ENCODE assay signal across 8 mouse cellular contexts in genomic region chr9:106226151-106226682, GRCm38 (mm10). TPM values are rescaled to one million over a fixed set of nuclear protein-coding genes. Genes with fewer than 3 reads are reported as not detected.
A peak's percentile ranks its signal among the peaks of the same experiment; 100 is the strongest.
DNase-seq lines count a peak whose midpoint lies in the region; ATAC-seq lines count a peak whose summit lies in the region.

No protein-coding gene starts in this region.

- no peaks in the 10 kb centered on the region for H3K9me3 ChIP-seq in embryonic facial prominence, embryonic 10.5 days
- no peaks in the 10 kb centered on the region for H3K9me3 ChIP-seq in limb, embryonic 12.5 days
- H3K9me3 ChIP-seq in midbrain, embryonic 15.5 days = no peaks in the 10 kb centered on the region

- intact Hi-C loops in heart, postnatal 10 days (cut with DNase I) = no loop called here

- WGBS in embryonic facial prominence, embryonic 10.5 days = 6% methylated on average over 34 of the region's 34 CpGs
- WGBS in limb, embryonic 12.5 days = 5% methylated on average over 34 of the region's 34 CpGs
- WGBS in midbrain, embryonic 15.5 days = 7% methylated on average over 34 of the region's 34 CpGs

- peak overlapping the region; percentile 74 for H3K4me2 ChIP-seq in limb, embryonic 12.5 days
- peak overlapping the region; percentile 74 for H3K4me2 ChIP-seq in midbrain, embryonic 15.5 days

- H3K36me3 ChIP-seq in embryonic facial prominence, embryonic 10.5 days (replicated peaks) = no peaks in the 10 kb centered on the region
- H3K36me3 ChIP-seq in limb, embryonic 12.5 days = no peaks in the 10 kb centered on the region
- H3K36me3 ChIP-seq in midbrain, embryonic 15.5 days (replicated peaks) = no peaks in the 10 kb centered on the region

- H3K4me1 ChIP-seq in embryonic facial prominence, embryonic 10.5 days = peaks cover 20% of the 10 kb centered on the region
- H3K4me1 ChIP-seq in limb, embryonic 12.5 days (replicated peaks) = peaks cover 11% of the 10 kb centered on the region
- peaks cover 11% of the 10 kb centered on the region; the same call in 1 of the 2 replicates for H3K4me1 ChIP-seq in midbrain, embryonic 15.5 days

- H3K27ac ChIP-seq in embryonic facial prominence, embryonic 10.5 days (replicated peaks) = peak overlapping the region; percentile 67
- H3K27ac ChIP-seq in limb, embryonic 12.5 days = no peak overlapping the region
- H3K27ac ChIP-seq in midbrain, embryonic 15.5 days = peak overlapping the region; percentile 64

- peaks cover 39% of the 10 kb centered on the region for H3K27me3 ChIP-seq in embryonic facial prominence, embryonic 10.5 days (replicated peaks; ENCODE audit: low read depth, poor library complexity, severe bottlenecking)
- peaks cover 37% of the 10 kb centered on the region for H3K27me3 ChIP-seq in limb, embryonic 12.5 days
- H3K27me3 ChIP-seq in midbrain, embryonic 15.5 days (replicated peaks) = no peaks in the 10 kb centered on the region

- peak; percentile 62 for DNase-seq in right cerebral cortex, adult 18-20 months
- DNase-seq in right cerebral cortex, postnatal 36 days (ENCODE audit: low spot score in 2 of 2) = no peak
- DNase-seq in embryonic facial prominence, embryonic 10.5 days (ENCODE audit: low spot score) = peak; percentile 63
- DNase-seq in heart, postnatal 10 days = peak; percentile 65 to 68
- no peak for DNase-seq in layer of hippocampus, adult 9-11 months

- H3K4me3 ChIP-seq in embryonic facial prominence, embryonic 10.5 days = peak overlapping the region; percentile 57
- peak overlapping the region; percentile 42 for H3K4me3 ChIP-seq in limb, embryonic 12.5 days (replicated peaks)
- peak overlapping the region; percentile 41 for H3K4me3 ChIP-seq in midbrain, embryonic 15.5 days

- peak; percentile 53 for ATAC-seq in limb, embryonic 12.5 days (ENCODE audit: insufficient number of reproducible peaks, insufficient read depth, low FRiP score, low TSS enrichment, low read depth)
- ATAC-seq in midbrain, embryonic 15.5 days (replicated peaks) = peak; percentile 79
- no peak for ATAC-seq in erythroid progenitor cell, adult 5-6 weeks (replicated peaks; ENCODE audit: low FRiP score, poor library complexity, severe bottlenecking)

- H3K9ac ChIP-seq in limb, embryonic 12.5 days (replicated peaks) = peak overlapping the region; percentile 40; the same call in 1 of the 2 replicates
- H3K9ac ChIP-seq in midbrain, embryonic 15.5 days = peak overlapping the region; percentile 26; the same call in 1 of the 2 replicates

RNA-seq across cellular contexts. Expression of gene Tlr9, which starts 3.8 kb away (rescaled TPM):
- polyA plus RNA-seq in embryonic facial prominence, embryonic 10.5 days (2016; fragmentation: Nextera tagmentation; extraction: Ambion mirVana) = not detected in 2 replicates
- total RNA-seq in heart, postnatal 10 days (2021) = under 1 TPM; 0.72 to 0.79 TPM
- not detected in 2 replicates for polyA plus RNA-seq in limb, embryonic 12.5 days (2016; fragmentation: Nextera tagmentation; extraction: Ambion mirVana)
- polyA plus RNA-seq in midbrain, embryonic 15.5 days (2015; fragmentation: Nextera tagmentation; extraction: Ambion mirVana) = 0.05 TPM in 1 of 2 replicates, not detected in the other
- total RNA-seq in erythroid progenitor cell, adult 5-6 weeks (2015; ENCODE audit: low replicate concordance) = 0.72 and 5.0 TPM in 2 replicates
- total RNA-seq in erythroid progenitor cell, adult 5-6 weeks (2017; ENCODE audit: low replicate concordance) = 0.64 TPM in 1 of 2 replicates, not detected in the other

RNA-seq across cellular contexts. Expression of gene Alas1, which starts 22.2 kb away (rescaled TPM):
- 72.1 and 80.7 TPM in 2 replicates for polyA plus RNA-seq in embryonic facial prominence, embryonic 10.5 days (2016; fragmentation: Nextera tagmentation; extraction: Ambion mirVana)
- 100 to 1,000 TPM; 492 to 534 TPM for total RNA-seq in heart, postnatal 10 days (2021)
- 89.3 and 95.0 TPM in 2 replicates for polyA plus RNA-seq in limb, embryonic 12.5 days (2016; fragmentation: Nextera tagmentation; extraction: Ambion mirVana)
- 91.1 and 99.0 TPM in 2 replicates for polyA plus RNA-seq in midbrain, embryonic 15.5 days (2015; fragmentation: Nextera tagmentation; extraction: Ambion mirVana)
- total RNA-seq in erythroid progenitor cell, adult 5-6 weeks (2015; ENCODE audit: low replicate concordance) = 44.0 and 57.7 TPM in 2 replicates
- total RNA-seq in erythroid progenitor cell, adult 5-6 weeks (2017; ENCODE audit: low replicate concordance) = 37.1 and 38.0 TPM in 2 replicates

RNA-seq across cellular contexts. Expression of gene Twf2, which starts 23.3 kb away (rescaled TPM):
- 69.5 and 74.7 TPM in 2 replicates for polyA plus RNA-seq in embryonic facial prominence, embryonic 10.5 days (2016; fragmentation: Nextera tagmentation; extraction: Ambion mirVana)
- 100 to 1,000 TPM; 112 to 132 TPM for total RNA-seq in heart, postnatal 10 days (2021)
- polyA plus RNA-seq in limb, embryonic 12.5 days (2016; fragmentation: Nextera tagmentation; extraction: Ambion mirVana) = 62.1 and 69.8 TPM in 2 replicates
- 51.8 and 55.8 TPM in 2 replicates for polyA plus RNA-seq in midbrain, embryonic 15.5 days (2015; fragmentation: Nextera tagmentation; extraction: Ambion mirVana)
- 11.2 and 14.7 TPM in 2 replicates for total RNA-seq in erythroid progenitor cell, adult 5-6 weeks (2015; ENCODE audit: low replicate concordance)
- 1.8 and 17.5 TPM in 2 replicates for total RNA-seq in erythroid progenitor cell, adult 5-6 weeks (2017; ENCODE audit: low replicate concordance)

RNA-seq across cellular contexts. Expression of gene Ppm1m, which starts 26.7 kb away (rescaled TPM):
- polyA plus RNA-seq in embryonic facial prominence, embryonic 10.5 days (2016; fragmentation: Nextera tagmentation; extraction: Ambion mirVana) = 50.2 and 54.1 TPM in 2 replicates
- 10 to 100 TPM; 15.4 to 19.5 TPM for total RNA-seq in heart, postnatal 10 days (2021)
- 60.4 and 60.7 TPM in 2 replicates for polyA plus RNA-seq in limb, embryonic 12.5 days (2016; fragmentation: Nextera tagmentation; extraction: Ambion mirVana)
- polyA plus RNA-seq in midbrain, embryonic 15.5 days (2015; fragmentation: Nextera tagmentation; extraction: Ambion mirVana) = 17.2 and 20.5 TPM in 2 replicates
- 9.4 and 25.6 TPM in 2 replicates for total RNA-seq in erythroid progenitor cell, adult 5-6 weeks (2015; ENCODE audit: low replicate concordance)
- 6.1 and 10.3 TPM in 2 replicates for total RNA-seq in erythroid progenitor cell, adult 5-6 weeks (2017; ENCODE audit: low replicate concordance)

RNA-seq across cellular contexts. Expression of gene Poc1a, which starts 54.6 kb away (rescaled TPM):
- 39.9 and 46.4 TPM in 2 replicates for polyA plus RNA-seq in embryonic facial prominence, embryonic 10.5 days (2016; fragmentation: Nextera tagmentation; extraction: Ambion mirVana)
- 1 to 10 TPM; 6.4 to 7.2 TPM for total RNA-seq in heart, postnatal 10 days (2021)
- 30.3 and 31.5 TPM in 2 replicates for polyA plus RNA-seq in limb, embryonic 12.5 days (2016; fragmentation: Nextera tagmentation; extraction: Ambion mirVana)
- 9.1 and 9.9 TPM in 2 replicates for polyA plus RNA-seq in midbrain, embryonic 15.5 days (2015; fragmentation: Nextera tagmentation; extraction: Ambion mirVana)
- total RNA-seq in erythroid progenitor cell, adult 5-6 weeks (2015; ENCODE audit: low replicate concordance) = 28.1 and 28.9 TPM in 2 replicates
- total RNA-seq in erythroid progenitor cell, adult 5-6 weeks (2017; ENCODE audit: low replicate concordance) = 12.7 and 19.5 TPM in 2 replicates

Comparison
In these comparisons a context has a peak if more than half of its experiments do, and no peak if none do; other contexts are left out.
1. DNase-seq: peak in right cerebral cortex, adult 18-20 months (single experiment), embryonic facial prominence, embryonic 10.5 days (single experiment) and heart, postnatal 10 days (2 of 2); none in right cerebral cortex, postnatal 36 days (0 of 2) and layer of hippocampus, adult 9-11 months (single experiment).
2. Peak in every context shown above with its lines, with median percentiles within 50 percentile points of each other: H3K4me3 ChIP-seq.